Mouse (Mus musculus) neural tube, embryonic 15.5 days (tissue): ENCODE data around the gene Cdk8. TPM values are rescaled to one million over a fixed set of nuclear protein-coding genes. Genes with fewer than 3 reads are reported as not detected.

Source experiments
- ATAC-seq: fragments of 200-750 bp; cut with Nextera tagmentation; 2 replicates; pipeline ENCODE4 v1.8.0; 2017; ENCODE audit warnings: mild to moderate bottlenecking, moderate TSS enrichment, moderate library complexity; ENCODE audit not compliant: low FRiP score
- H3K27ac ChIP-seq: fragments of 300-500 bp; sonication (generic); replicated peaks from 2 replicates; pipeline ENCODE4 v1.5.1; 2015; ENCODE audit warnings: mild to moderate bottlenecking, inconsistent platforms
- H3K27me3 ChIP-seq: fragments of 300-500 bp; sonication (generic); replicated peaks from 2 replicates; pipeline ENCODE4 v1.6.1; 2015; ENCODE audit warnings: inconsistent platforms
- H3K36me3 ChIP-seq: fragments of 300-500 bp; sonication (generic); 2 replicates; pipeline ENCODE4 v1.6.1; 2015; ENCODE audit warnings: inconsistent platforms
- H3K4me1 ChIP-seq: fragments of 300-500 bp; sonication (generic); 2 replicates; pipeline ENCODE4 v1.6.1; 2015; ENCODE audit warnings: inconsistent platforms
- H3K4me2 ChIP-seq: fragments of 300-500 bp; sonication (generic); 2 replicates; pipeline ENCODE4 v1.6.1; 2015; ENCODE audit warnings: inconsistent platforms, mild to moderate bottlenecking, moderate library complexity
- H3K4me3 ChIP-seq: fragments of 300-500 bp; sonication (generic); replicated peaks from 2 replicates; pipeline ENCODE4 v1.5.1; 2015; ENCODE audit warnings: mild to moderate bottlenecking, inconsistent platforms
- H3K9ac ChIP-seq: fragments of 300-500 bp; sonication (generic); replicated peaks from 2 replicates; pipeline ENCODE4 v1.6.1; 2015; ENCODE audit warnings: mild to moderate bottlenecking, inconsistent platforms
- H3K9me3 ChIP-seq: fragments of 300-500 bp; sonication (generic); replicated peaks from 2 replicates; pipeline ENCODE4 v1.6.1; 2016; ENCODE audit warnings: inconsistent platforms
- WGBS: fragments of 180-500 bp; shearing (Covaris S2); methylation state at CpG from one replicate; pipeline ENCODE4 v1.1.7; 2015; ENCODE audit warnings: mixed read lengths; 5-methylcytosine and 5-hydroxymethylcytosine counted together
- polyA plus RNA-seq: library from polyadenylated mRNA; unstranded; fragments of >200 nt; fragmentation: Nextera tagmentation; extraction: Ambion mirVana; gene quantifications from 2 replicates; pipeline ENCODE4 v1.2.1, GENCODE M21; 2015

The Cdk8 gene
- polyA plus RNA-seq, 1 experiment from 2014 or later: 17.8 TPM

GRCm38 (mm10) chr5:146283899-146284298 is 52.9 kb downstream of the Cdk8 start:
- peaks cover 36% of the 10 kb centered on the region for H3K36me3 ChIP-seq
- no peak for ATAC-seq

GRCm38 (mm10) chr5:146287416-146287815 is 56.4 kb downstream of the Cdk8 start:
- Histone ChIP-seq H3K9me3 (no peaks in the 10 kb centered on the region), H3K4me1 (no peaks in the 10 kb centered on the region), H3K4me2 (no peak overlapping the region), H3K27ac (no peak overlapping the region), H3K4me3 (no peak overlapping the region), H3K27me3 (no peaks in the 10 kb centered on the region), H3K36me3 (peaks cover 41% of the 10 kb centered on the region), H3K9ac (no peak overlapping the region)
- no peak for ATAC-seq
- 84% methylated on average over 10 of the region's 10 CpGs for WGBS

More at GRCm38 (mm10) chr5:146283899-146284298, 52.9 kb downstream of the Cdk8 start:
- Histone ChIP-seq H3K4me3 (no peak overlapping the region), H3K4me1 (peaks cover 4% of the 10 kb centered on the region; the same call in 1 of the 2 replicates), H3K4me2 (no peak overlapping the region), H3K27ac (no peak overlapping the region), H3K9ac (no peak overlapping the region), H3K27me3 (no peaks in the 10 kb centered on the region), H3K9me3 (no peaks in the 10 kb centered on the region)
- 93% methylated on average over 6 of the region's 6 CpGs for WGBS

GRCm38 (mm10) chr5:146288048-146288501 is 57.0 kb downstream of the Cdk8 start:
- Histone ChIP-seq H3K4me2 (no peak overlapping the region), H3K9ac (no peak overlapping the region), H3K27me3 (no peaks in the 10 kb centered on the region), H3K27ac (no peak overlapping the region), H3K36me3 (peaks cover 41% of the 10 kb centered on the region), H3K9me3 (no peaks in the 10 kb centered on the region), H3K4me1 (no peaks in the 10 kb centered on the region), H3K4me3 (no peak overlapping the region)
- no peak for ATAC-seq
- WGBS: 77% methylated on average over 13 of the region's 13 CpGs

- Histone ChIP-seq H3K4me2 (no peak overlapping the region), H3K4me1 (no peaks in the 10 kb centered on the region), H3K27ac (no peak overlapping the region), H3K36me3 (peaks cover 42% of the 10 kb centered on the region), H3K9ac (no peak overlapping the region), H3K4me3 (no peak overlapping the region), H3K9me3 (no peaks in the 10 kb centered on the region), H3K27me3 (no peaks in the 10 kb centered on the region)
- 88% methylated on average over 7 of the region's 7 CpGs for WGBS
- ATAC-seq: no peak
Measured at GRCm38 (mm10) chr5:146289921-146290320, 58.9 kb downstream of the Cdk8 start.

GRCm38 (mm10) chr5:146290446-146290845 is 59.4 kb downstream of the Cdk8 start:
- Histone ChIP-seq H3K36me3 (peaks cover 40% of the 10 kb centered on the region), H3K27me3 (no peaks in the 10 kb centered on the region), H3K9me3 (no peaks in the 10 kb centered on the region), H3K4me2 (no peak overlapping the region), H3K4me1 (no peaks in the 10 kb centered on the region), H3K4me3 (no peak overlapping the region), H3K9ac (no peak overlapping the region), H3K27ac (no peak overlapping the region)
- no peak for ATAC-seq
- 85% methylated on average over 5 of the region's 5 CpGs for WGBS

GRCm38 (mm10) chr5:146291560-146291959 is 60.5 kb downstream of the Cdk8 start:
- Histone ChIP-seq H3K4me2 (no peak overlapping the region), H3K9ac (no peak overlapping the region), H3K4me3 (no peak overlapping the region), H3K27me3 (no peaks in the 10 kb centered on the region), H3K4me1 (no peaks in the 10 kb centered on the region), H3K27ac (no peak overlapping the region), H3K36me3 (peaks cover 37% of the 10 kb centered on the region), H3K9me3 (no peaks in the 10 kb centered on the region)
- no peak for ATAC-seq
- WGBS: 83% methylated on average over 5 of the region's 5 CpGs

- no peak overlapping the region for H3K27ac ChIP-seq
- no peak overlapping the region for H3K4me2 ChIP-seq
- H3K9me3 ChIP-seq: no peaks in the 10 kb centered on the region
- H3K4me1 ChIP-seq: no peaks in the 10 kb centered on the region
- H3K9ac ChIP-seq: no peak overlapping the region
- H3K4me3 ChIP-seq: no peak overlapping the region
- ATAC-seq: no peak
- 94% methylated on average over 5 of the region's 5 CpGs for WGBS
- peaks cover 34% of the 10 kb centered on the region for H3K36me3 ChIP-seq
- no peaks in the 10 kb centered on the region for H3K27me3 ChIP-seq
Measured at GRCm38 (mm10) chr5:146292896-146293680, 62.1 kb downstream of the Cdk8 start.

- Histone ChIP-seq H3K4me1 (no peaks in the 10 kb centered on the region), H3K36me3 (peaks cover 36% of the 10 kb centered on the region), H3K4me3 (no peak overlapping the region), H3K27me3 (no peaks in the 10 kb centered on the region), H3K4me2 (no peak overlapping the region), H3K27ac (no peak overlapping the region), H3K9me3 (no peaks in the 10 kb centered on the region), H3K9ac (no peak overlapping the region)
- ATAC-seq: no peak
- WGBS: 92% methylated on average over 11 of the region's 11 CpGs
Measured at GRCm38 (mm10) chr5:146293919-146294700, 63.1 kb downstream of the Cdk8 start.

- Histone ChIP-seq H3K4me3 (no peak overlapping the region), H3K4me2 (no peak overlapping the region), H3K4me1 (no peaks in the 10 kb centered on the region), H3K27ac (no peak overlapping the region), H3K27me3 (no peaks in the 10 kb centered on the region), H3K9me3 (no peaks in the 10 kb centered on the region), H3K9ac (no peak overlapping the region), H3K36me3 (peaks cover 38% of the 10 kb centered on the region)
- ATAC-seq: no peak
- 97% methylated on average over 5 of the region's 5 CpGs for WGBS
Measured at GRCm38 (mm10) chr5:146294834-146295233, 63.8 kb downstream of the Cdk8 start.

- Histone ChIP-seq H3K27me3 (no peaks in the 10 kb centered on the region), H3K4me3 (no peak overlapping the region), H3K4me2 (no peak overlapping the region), H3K4me1 (no peaks in the 10 kb centered on the region), H3K9me3 (no peaks in the 10 kb centered on the region), H3K36me3 (peaks cover 50% of the 10 kb centered on the region), H3K9ac (no peak overlapping the region), H3K27ac (no peak overlapping the region)
- no peak for ATAC-seq
- 83% methylated on average over 13 of the region's 13 CpGs for WGBS
Measured at GRCm38 (mm10) chr5:146298807-146299519, 67.9 kb downstream of the Cdk8 start.

GRCm38 (mm10) chr5:146299520-146299870 is 68.5 kb downstream of the Cdk8 start:
- H3K4me3 ChIP-seq: no peak overlapping the region
- H3K36me3 ChIP-seq: peaks cover 50% of the 10 kb centered on the region

More at GRCm38 (mm10) chr5:146299520-146299870, 68.5 kb downstream of the Cdk8 start:
- Histone ChIP-seq H3K27ac (no peak overlapping the region), H3K9me3 (no peaks in the 10 kb centered on the region), H3K4me2 (no peak overlapping the region), H3K9ac (no peak overlapping the region), H3K4me1 (no peaks in the 10 kb centered on the region), H3K27me3 (no peaks in the 10 kb centered on the region)
- WGBS: 77% methylated on average over 8 of the region's 8 CpGs
- no peak for ATAC-seq
